Mouse (Mus musculus) cerebellum, adult 2 months (tissue): ENCODE data around the gene Bnip3.

Experiments
- CTCF ChIP-seq: fragments of 200-500 bp; IDR thresholded peaks from 2 replicates; pipeline ENCODE4 v1.5.1; 2011; ENCODE audit warnings: low read depth, mild to moderate bottlenecking, control low read depth, low read length, moderate library complexity, borderline replicate concordance; ENCODE audit not compliant: insufficient read depth
- POLR2A ChIP-seq: fragments of 200-500 bp; IDR thresholded peaks from 2 replicates; pipeline ENCODE4 v1.6.1; 2011; ENCODE audit warnings: low read length, control low read depth, borderline replicate concordance; ENCODE audit not compliant: insufficient read depth

- no peak for TF ChIP-seq POLR2A
- no peak for TF ChIP-seq CTCF
Measured at GRCm38 (mm10) chr7:138864776-138865175, 44.5 kb downstream of the Bnip3 start.
